Mouse (Mus musculus): ENCODE results near the gene Anxa1.

Anxa1 gene

DNA sequence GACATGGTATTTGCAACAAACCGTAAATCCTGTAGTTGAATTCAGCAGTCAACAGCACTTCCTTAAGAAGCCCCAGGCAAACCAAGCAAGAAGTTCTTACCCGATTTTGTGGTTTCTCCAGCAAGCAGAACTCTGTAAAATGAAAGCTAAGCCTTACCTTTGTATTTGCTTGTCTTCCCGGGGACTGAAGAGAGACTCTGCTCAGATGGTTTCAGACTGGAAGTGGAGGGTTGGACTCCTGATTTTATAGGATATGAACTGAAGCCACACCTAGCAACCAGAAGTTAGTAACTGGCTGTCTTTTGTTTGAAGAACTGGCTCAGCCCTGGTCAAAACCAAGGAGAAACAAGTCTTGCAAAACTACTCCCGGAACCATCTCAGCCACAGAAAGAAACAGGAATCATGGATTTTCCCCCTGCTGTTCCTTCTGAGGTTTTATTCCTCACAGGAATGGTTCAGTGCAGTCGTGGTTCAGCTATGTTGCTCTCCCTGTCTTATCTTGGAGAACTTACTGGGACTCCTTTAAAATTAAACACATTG lies at the start of gene Anxa1:
Gene Anxa1 (minus strand): TSS at position 490 of the 540 bp plus-strand sequence.
- DNase-seq = peak; percentile 24

DNA sequence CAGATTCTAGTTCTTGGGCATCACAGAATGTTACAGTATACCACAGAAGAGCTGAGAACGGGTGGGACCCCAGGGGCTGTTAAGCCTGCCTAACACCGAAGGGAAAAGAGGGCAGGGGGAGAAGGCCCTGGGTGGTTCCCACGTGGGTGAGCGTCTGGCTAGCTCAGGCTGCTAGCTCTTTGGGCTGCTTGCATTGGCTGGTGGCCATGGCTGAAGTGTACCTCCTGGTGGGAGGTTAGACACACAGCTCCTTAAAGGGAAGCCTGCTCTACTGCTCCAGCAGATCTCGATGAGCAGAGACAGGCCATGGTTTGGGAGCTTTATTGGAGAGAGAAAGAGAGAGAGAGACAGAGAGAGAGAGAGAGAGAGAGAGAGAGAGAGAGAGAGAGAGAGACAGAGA lies 46.3 kb upstream of the Anxa1 start:
- DNase-seq = peak; percentile 4

DNA sequence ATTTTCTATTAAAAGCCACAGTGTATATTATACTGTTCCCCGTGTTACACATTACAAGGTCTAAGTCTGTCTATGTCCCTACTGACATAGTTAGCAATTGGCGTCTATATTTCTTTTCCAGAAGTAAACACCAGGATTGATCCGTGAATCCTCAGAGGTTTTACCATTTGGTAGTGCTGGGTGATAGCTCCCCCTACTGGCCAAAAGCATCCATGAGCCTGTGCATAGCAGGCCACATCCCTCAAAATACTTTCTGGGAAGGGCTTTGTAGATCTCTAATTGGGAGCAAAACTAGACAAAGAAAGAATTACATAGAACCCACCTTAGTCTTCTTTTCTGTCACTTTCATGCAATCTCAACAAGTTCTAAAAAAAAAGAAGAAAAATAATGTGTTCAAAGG lies 43.8 kb upstream of the Anxa1 start:
- peak; percentile 68 for DNase-seq

DNA sequence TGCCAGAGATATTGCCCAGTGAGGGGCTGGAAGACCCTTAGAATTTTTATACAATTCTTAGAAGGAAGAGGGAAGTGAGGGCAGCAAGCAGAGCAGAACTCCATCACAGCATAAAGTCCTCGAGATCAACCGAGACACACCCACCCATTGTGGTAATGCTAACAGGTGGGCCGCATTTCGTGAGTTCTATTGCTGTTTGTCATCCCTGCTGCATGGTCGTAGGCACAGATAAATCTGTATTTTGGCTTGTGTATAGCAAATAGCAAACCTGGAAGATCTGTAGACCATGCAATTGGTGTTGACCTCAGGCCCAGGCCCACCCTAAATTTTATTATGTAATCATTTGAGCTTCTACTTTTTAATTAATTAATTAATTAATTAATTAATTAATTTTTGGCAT lies 43.2 kb upstream of the Anxa1 start:
- DNase-seq = no peak

DNA sequence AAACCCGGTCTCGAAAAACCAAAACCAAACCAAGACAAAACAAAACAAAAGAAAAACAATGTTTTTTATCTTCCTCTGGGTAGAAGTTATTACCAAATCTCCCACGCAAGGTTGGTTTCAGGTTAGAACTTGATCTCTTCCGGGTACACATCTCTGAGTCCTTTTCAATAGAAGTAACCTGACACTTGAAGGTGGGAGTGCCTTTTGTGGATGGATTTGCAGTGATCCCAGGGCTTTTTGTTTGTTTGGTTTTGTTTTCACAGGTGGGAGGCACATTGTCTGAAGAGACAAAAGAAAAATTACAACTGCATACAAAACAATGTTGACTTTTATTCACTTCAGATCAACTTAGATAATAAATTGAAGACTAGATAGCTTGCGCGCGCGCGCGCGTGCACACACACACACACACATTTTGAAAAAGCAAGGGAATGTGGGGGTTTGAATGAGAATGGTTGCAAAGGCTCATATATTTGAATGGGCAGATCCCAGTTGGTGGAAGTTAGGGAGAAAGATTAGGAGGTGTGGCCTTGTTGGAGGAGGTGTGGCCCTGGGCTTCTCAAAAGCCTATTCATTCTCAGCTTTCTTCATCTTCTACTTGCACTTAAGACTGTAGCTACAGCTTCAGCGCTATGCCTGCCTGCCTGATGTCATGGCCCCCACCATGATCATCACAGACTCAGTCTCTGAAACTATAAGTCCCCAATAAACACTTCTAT lies 35.9 kb upstream of the Anxa1 start:
- DNase-seq = no peak

DNA sequence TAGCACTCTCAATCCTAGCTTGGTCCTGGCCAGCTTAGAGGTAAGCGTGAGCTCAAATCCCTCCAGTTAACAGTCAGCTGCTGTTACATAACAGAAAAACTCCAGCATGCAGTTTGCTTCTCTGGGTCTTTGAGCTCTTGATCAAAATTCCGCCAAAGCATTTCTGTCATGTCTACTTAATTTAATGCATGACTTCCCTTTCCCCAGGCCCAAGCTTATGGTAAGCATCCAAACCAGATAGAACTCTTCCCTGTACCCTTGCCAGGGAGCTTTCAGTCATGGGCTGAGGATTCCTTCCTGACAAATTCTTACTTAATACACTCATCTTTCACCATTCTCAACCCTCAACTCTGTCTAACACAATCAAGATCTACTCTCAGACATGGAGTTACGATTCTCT lies 20.5 kb upstream of the Anxa1 start:
- DNase-seq = no peak

DNA sequence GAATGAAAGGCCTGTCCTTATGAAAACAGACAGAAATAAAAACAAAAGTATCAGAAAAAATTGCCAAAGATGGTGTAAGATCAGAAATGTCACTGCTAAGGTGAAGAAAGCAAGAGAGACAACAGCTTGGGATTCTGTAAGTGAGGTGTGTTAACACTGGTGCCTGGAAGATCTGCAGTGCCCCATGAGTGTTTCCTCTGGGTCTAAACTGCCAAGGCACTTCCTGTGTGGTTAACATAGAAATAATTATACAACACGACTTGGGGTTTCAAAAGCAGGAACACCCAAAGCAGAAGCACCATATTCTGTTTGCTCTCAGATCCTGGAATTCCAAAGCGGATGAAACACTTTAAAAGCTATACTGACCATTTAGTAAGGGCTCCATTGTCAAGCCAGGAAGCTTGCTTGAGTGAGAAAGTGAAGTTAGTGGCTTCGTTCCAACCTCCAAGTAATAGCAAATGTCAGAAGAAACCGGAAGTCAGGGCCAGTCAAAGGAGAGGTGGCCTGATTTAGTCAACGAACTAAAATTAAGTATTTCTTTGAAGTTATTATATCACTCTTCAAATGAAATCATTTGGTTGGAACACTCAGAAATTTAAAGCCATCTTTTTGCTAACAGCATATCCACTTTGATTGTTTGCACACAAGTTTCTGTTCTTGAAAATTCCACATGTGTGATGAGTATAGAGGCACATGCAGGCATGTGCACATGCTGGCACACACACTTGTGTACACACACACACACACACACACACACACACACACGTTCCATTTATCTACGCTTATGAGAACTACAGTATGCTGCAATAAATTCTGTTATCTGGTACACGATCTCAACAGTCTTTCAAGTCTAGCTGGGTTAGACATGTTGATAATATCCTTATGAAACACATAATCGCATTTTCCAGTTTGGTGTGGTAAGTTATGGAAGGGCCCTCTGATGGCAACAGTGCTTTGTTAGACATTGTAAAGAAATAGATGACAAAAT lies 19.1 kb upstream of the Anxa1 start:
- DNase-seq = no peak

DNA sequence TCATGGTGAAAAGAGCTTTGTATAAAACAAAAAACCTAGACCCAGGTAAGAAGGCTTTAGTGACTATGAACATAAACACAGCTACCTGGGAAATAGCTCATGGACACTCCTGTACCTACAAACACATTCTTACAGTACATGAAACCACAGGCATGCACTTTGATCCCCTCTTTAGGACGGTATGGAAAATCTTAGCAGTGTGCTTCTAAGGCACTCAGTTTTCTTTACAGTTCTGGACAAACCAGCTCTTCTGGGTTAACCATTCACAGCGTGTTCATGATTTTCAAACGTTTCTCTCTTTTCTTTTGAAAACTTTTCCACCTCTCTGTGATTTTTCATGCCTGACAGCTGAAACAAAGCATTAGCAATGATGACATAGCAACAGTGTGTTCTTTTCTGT lies 15.7 kb upstream of the Anxa1 start:
- peak; percentile 15 for DNase-seq

DNA sequence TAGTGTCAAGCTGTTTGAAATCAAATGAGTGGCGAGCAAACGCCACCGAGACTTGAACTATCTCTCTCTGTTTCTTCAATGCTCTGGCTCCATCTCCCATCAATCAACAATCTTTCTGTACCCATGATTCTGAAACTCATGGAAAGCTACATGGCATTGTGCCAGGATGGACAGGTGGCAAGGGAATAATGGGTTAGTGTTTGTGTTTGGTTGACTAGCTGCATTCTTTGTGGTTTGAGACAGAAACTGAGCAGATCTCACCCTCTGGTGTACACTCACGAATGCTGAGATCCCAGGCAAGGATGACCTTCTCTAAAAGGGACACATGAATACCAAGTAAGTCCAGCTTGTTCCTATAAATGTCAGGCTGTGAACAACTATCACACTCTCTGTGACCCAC lies 14.3 kb upstream of the Anxa1 start:
- DNase-seq = no peak

DNA sequence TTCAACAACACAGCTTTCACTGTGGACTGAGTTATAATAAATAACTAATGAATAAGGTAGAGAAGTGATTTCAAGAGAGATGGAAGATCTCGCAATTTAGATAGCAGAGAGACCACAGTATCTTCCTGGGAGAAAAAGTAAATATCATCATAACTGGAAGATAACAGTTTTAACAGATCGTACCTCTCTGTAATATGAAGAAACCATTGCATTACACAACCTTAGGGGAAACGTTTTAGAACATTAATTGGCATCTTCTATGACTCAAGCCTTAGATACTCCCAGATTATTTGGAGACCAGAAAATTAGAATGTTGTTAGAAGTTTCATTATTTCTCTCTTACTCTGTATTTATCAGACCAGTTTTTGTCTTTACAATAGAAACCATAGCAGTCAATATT lies 13.0 kb upstream of the Anxa1 start:
- DNase-seq = no peak

DNA sequence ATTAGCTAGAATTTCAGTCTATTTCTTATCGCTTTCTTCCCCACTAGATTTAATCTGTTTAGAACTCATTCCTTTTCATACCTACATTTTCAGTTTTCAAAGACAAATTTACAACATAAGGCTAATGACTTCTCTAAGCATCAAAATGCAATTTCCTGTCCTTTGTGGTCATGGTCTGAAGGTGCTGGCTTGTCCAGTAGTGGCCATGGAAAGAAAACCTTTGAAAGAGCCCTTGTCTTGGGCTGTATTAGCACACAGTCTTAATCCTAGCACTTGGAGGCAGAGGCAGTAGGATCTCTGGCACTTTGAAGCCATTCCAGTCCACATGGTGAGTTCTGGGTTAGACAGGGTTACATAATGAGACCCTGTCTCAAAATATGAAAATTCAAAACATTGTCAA lies 12.5 kb upstream of the Anxa1 start:
- no peak for DNase-seq

DNA sequence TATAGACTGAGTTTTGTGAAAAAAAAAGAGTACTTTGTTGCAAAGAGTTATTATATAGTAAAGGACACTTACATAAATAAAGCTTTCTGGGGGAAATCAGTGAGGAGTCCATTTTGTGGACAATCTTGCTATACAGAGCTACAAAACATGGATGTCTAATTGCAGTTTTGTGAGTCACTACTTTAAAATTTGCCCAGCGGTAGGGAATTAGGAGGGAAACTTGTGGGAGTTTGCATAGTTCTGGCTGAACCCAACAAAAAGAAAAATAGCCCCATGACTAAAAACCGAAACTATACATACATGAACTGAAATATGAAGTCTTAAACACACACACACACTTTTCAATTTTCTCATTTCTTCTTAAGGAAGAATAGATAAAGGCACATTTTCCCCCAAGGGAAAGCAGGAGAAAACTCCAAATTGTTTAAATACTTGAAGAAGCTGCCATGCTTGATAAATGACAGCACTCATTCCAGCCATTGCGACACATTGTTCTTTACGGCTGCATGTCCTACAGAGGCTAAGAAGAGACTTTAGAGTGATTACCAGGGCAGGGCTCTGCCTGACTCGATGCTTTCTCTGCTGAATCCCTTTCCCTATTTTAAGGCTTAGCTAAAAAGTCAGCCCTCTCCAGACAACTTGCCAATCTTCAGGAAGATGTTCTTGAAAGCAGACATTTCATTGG lies 11.9 kb upstream of the Anxa1 start:
- no peak for DNase-seq

DNA sequence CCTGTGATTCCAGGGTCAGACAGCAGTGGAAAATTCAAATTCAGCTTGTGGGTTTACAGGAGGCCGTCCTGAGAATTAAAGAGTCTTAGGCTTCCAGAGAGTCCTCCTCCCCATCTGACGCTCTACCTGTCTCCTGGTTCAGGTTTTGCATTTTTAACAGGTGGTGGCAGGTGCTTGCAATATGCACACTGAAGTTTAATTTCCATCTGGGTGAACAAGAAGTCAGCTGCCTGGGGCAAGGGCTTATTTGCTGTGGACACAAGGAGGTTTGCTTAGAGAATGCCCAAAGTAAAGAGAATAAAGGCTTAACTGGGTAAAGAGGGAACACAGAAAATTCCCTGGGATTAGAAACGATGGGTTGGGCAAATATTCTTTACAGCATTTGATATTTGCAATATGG lies 11.2 kb upstream of the Anxa1 start:
- DNase-seq = peak; percentile 32

DNA sequence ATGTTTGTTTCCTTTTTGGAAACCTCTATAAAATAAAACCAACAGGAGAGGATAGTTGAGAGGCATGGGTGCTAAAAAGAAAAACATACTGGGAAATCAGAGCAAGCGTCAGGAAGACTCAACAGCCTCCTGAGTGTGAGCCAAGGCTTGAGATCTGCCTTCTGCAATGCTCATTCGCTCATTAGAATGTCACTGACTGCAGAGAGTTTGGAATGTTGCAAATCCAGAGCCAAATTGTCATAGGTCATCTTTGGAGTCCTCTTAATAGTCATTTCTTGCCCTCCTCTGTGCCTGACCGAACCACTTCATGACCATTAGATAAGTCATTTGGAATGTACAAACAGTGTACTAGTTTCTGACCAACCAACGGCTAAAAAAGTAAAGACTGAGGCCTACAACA lies 8.4 kb upstream of the Anxa1 start:
- DNase-seq = no peak

DNA sequence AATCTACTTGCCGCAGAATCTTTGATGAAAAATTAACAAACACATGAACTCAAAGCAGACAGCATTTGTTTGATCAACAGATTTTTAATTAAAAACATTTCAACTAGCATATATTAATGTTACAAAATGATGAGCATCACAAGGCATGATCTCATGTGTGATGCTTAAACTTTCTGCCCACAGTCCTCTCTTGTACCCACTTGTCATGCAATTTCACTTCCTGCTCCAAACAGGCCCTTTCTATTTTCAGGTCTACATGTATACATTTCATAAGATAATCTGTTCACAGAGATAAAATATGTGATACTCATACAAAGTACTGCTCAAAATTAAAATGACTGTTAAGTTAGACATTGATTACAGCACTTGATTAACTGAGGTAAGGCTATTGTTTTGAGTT lies 6.3 kb upstream of the Anxa1 start:
- DNase-seq = no peak

DNA sequence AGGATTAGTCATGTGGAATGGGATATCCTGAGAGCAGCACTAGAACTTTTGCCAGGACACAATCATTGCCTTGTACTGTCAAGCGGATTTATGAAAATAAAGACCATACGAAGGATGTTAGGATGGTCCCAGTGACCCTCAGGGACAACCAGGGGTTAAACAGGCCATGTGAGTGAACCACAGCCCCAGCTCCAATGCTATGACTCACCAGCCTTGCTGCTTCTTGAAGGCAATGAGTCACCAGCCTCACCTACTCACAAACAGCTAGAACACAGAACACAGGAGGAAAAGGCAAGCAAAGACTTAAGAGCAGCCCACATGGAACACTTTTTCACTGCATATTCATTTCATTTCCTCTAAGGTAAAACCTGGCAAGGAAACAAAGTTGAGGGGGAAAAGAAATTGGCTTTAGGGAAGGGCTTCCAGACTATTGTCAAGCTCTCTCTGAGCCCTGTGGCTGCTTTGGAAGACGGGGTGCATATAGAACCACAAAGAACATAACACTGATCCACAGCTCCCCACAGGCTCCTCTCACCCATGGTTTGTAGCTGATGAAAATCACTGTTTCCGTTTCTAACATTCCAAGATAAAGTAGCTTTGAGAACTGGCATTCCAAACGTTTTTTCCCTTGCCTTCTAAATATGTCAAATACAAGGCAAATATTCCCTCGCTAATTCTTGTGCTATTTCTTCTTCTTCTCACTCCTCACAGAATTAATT lies 3.0 kb upstream of the Anxa1 start:
- DNase-seq = no peak

DNA sequence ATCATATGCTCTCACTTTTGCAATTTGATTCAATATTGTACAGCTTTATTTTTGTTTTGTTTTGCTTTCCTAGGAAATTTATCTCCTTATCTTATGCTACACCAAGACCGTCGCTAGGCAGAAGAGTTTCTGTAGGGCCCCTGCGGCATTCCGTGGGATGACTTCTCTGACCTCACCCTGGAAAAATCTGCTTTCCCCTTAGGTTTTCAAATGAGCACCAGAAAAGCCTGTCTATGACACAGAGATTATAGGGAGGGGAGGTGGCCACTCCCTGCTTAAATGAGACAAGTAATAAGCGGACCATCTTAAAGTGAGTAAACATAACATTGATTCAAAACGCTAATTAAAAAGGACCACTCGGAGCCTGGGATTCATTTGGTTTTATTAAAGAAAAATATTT lies 1.0 kb downstream of the Anxa1 start:
- DNase-seq = no peak

DNA sequence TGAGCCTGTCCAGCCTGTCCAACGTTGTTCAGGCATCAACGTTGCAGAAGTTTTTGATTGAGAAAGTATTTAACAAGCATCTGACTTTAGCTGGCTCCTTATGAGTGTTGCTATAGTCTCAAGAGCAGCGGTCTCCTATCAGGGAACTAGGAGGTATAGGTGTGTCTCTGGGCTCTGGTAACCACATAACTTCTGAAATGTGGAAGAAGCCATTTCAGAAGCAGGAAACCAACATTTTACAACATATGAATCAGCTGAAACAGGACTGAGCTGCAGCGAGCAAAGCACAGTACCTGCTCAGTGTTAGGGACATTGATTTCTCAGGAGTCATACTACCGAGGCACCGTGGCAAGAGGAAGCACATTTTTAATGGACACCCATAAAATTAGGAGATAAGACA lies 1.5 kb downstream of the Anxa1 start:
- DNase-seq = no peak

DNA sequence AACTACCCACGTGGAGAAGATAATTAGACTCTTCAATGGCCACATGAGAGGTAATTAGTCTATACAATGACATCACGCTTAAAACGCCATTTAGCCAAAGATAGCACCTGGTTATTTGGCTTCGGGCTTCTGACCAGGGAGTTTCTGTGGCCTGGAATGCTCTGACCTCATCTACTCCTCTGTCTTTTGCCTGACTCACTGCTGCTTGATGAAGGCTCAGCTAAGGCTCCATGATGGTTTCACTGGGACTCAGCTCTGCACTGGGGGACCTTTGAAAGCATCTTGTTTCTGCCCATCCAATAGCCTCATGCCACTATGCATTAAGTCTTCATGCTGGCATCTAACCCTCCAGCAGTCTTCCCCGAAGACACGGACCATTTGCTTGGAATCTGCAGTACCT lies 2.5 kb downstream of the Anxa1 start:
- DNase-seq = no peak

DNA sequence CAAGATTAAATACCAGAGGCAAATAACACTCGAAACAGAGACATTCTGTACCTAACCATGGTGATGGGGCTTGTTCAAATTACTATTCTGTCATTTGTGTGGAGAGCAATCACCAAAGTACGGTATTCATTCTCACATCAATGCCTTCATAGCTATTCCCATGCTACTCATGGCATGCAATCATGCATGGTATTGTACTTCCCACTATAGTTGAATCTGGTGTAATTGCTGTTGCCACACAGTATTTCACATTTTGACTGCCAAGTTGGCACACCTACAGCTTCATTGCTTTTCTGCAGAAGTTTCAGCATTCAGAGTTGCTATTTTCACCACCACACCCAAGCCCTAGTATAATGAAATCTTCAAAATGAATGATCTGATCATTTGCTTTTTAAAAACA lies 4.4 kb downstream of the Anxa1 start:
- DNase-seq = no peak

DNA sequence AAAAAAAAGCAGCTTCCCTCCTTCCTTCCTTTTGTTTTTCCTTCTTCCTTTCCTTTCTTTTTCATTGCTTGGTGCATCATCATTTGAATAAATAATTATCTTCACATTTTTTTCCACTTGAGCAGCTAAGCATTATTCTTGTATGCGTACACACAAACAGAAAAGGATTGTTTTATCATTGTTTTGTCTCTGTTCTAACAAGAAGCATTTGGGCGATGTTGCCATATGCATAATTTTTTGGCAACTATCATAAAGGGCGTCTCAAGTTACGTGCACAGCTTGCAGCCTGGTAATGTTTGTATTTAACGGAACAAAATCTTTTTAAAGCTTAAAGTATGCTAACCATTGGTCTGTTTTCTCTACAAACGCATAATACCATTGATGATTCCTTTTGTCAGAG lies 5.1 kb downstream of the Anxa1 start:
- no peak for DNase-seq

DNA sequence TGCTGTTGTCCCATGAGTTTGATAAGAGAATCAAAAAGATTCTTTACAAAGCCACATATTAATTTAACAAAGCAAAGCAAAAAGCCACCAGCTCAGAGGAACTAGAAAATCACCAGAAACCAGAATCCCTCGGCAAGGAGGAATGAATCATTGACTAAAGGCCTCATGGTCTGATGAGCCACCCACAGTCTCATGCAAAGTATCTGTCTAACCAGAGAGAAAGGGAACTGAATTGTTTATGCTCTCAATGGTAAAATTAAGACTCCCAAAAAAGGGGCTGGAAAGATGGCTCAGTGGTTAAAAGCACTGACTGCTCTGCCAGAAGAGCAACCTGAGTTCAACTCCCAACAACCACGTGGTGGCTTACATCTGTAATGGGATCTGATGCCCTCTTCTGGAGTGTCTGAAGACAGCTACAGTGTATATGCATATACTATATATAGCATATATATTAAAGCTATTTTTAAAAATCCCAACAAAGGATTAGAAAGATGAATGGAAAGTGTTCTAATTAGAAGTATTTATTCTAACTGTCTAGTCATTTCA lies 9.5 kb downstream of the Anxa1 start:
- no peak for DNase-seq
